Mouse (Mus musculus) layer of hippocampus, postnatal 14 days (tissue): Measurements from ENCODE around the gene Tpi1. TPM values are rescaled to one million over a fixed set of nuclear protein-coding genes. Genes with fewer than 3 reads are reported as not detected.
"Not testable (repeated sequence)": the region's sequence is repeated elsewhere in the genome, so short reads cannot be mapped to it uniquely, and the experiment has no call there.

Source experiments
- DNase-seq, 2 experiments: peaks; one replicate each; pipeline ENCODE4 v3.0.0; 2021 to 2022; ENCODE audit warnings: low spot score in 2 of 2, mixed read lengths in 1 of 2
- total RNA-seq, 2 experiments: library from RNA; stranded (reverse); gene quantifications; 2 replicates each; pipeline ENCODE4 v1.2.3; 2021

Tpi1 gene
- total RNA-seq, 2 experiments from 2014 or later: 578 to 579 TPM

DNA sequence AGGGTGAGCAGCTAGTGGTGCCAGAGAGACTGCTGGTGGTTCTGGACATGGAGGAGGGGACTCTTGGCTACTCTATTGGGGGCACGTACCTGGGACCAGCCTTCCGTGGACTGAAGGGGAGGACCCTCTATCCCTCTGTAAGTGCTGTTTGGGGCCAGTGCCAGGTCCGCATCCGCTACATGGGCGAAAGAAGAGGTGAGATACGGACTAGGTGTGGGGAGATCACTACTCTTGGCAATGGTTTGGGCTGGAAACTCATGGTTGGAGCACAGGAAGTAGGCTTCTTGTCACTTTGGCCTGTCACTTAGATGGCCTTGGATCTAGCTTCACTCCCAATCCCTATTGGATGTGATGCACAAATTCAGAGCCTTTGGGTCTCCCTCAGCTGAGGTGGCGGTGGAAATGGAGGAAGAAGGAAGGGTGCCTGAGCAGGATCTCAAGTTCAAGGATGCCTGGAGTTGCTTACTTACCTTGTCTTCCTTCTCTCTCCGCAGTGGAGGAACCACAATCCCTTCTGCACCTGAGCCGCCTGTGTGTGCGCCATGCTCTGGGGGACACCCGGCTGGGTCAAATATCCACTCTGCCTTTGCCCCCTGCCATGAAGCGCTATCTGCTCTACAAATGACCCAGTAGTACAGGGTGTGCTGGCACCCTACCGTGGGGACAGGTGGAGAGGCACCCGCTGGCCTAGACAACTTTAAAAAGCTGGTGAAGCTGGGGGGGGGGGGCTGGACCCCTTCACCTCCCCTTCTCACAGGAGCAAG is 4.1 kb downstream of the Tpi1 start:
- DNase-seq: no peak

- peak; percentile 72 to 73 for DNase-seq
These were observed 4.9 kb downstream of the Tpi1 start for GRCm38 (mm10) chr6:124809052-124809774.

GRCm38 (mm10) chr6:124808358-124809012 is 5.6 kb downstream of the Tpi1 start, which contains the start of gene Spsb2:
Gene Spsb2 (plus strand): TSS chr6:124808661.
- peak; percentile 53 to 65 for DNase-seq

GRCm38 (mm10) chr6:124807986-124808357 is 6.1 kb downstream of the Tpi1 start:
- DNase-seq: no peak

- DNase-seq: no peak
These were observed 6.7 kb downstream of the Tpi1 start for GRCm38 (mm10) chr6:124807366-124807765.

- DNase-seq: no peak
These were observed 7.5 kb downstream of the Tpi1 start for GRCm38 (mm10) chr6:124806446-124807140.

- DNase-seq: peak; percentile 92 to 97
These were observed 8.5 kb downstream of the Tpi1 start for GRCm38 (mm10) chr6:124805341-124806321.

GRCm38 (mm10) chr6:124804341-124804740 is 9.8 kb downstream of the Tpi1 start:
- no peak for DNase-seq

DNA sequence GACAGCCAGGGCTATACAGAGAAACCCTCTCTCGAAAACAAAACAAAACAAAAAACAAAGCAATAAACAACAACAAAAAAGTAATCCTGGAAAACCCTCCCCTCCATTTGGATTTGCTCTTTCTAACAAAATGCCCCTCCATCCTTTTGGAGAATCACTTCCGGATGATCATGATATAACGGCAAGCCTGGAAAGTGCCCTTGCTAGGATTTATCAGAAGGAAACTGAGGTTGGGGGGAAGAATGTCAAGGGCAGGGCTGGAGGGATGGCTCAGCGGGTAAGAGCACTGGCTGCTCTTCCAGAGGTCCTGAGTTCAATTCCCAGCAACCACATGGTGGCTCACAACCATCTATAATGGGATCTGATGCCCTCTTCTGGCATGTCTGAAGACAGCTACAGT is 10.4 kb downstream of the Tpi1 start:
- not testable (repeated sequence) for DNase-seq

GRCm38 (mm10) chr6:124803061-124803460 is 11.0 kb downstream of the Tpi1 start:
- no peak for DNase-seq

GRCm38 (mm10) chr6:124802400-124802799 is 11.7 kb downstream of the Tpi1 start:
- DNase-seq: not testable (repeated sequence)

- no peak for DNase-seq
These were observed 17.9 kb downstream of the Tpi1 start for GRCm38 (mm10) chr6:124796200-124796599.

DNA sequence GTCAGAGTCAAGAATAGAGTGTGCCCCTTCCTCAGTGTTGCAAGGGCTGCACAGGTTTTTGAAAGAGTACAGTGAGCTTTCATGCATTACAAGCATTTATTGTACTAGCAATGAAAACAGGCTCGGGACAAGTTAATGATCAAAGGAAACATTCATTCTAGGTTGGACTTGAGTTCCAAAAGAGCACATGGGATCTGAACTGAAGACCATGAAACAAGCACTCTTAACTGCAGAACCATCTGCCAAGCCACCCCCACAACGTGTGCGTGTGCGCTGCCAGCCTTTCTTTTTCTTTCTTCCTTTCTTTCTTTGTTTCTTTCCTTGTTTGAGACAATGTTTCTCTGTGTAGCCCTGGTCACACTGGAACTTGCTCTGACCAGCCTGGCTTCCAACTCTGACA is 18.3 kb downstream of the Tpi1 start:
- no peak for DNase-seq

GRCm38 (mm10) chr6:124791911-124792310 is 22.2 kb downstream of the Tpi1 start:
- no peak for DNase-seq

- DNase-seq: no peak
These were observed 24.0 kb downstream of the Tpi1 start for GRCm38 (mm10) chr6:124790121-124790520.

- no peak for DNase-seq
These were observed 24.6 kb downstream of the Tpi1 start for GRCm38 (mm10) chr6:124789519-124789918.

DNA sequence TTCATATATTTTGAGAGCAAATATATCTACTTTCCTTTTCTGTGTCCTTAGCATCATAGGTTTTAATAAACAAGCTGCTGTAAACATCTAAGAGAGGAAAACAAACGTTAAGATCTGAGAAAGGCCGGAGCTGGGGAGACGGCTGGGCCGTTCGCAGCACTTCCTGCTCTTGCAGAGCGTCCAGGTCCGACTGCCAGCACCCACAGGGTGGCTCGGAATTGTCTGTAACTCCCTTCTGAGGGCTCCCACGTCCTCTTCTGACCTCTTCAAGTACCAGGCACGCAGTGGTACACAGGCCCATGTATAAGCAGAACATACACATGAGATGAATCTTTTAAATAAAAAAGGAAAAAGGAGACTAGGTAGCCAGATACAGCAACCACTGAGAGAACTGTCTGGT is 26.4 kb downstream of the Tpi1 start:
- no peak for DNase-seq

DNA sequence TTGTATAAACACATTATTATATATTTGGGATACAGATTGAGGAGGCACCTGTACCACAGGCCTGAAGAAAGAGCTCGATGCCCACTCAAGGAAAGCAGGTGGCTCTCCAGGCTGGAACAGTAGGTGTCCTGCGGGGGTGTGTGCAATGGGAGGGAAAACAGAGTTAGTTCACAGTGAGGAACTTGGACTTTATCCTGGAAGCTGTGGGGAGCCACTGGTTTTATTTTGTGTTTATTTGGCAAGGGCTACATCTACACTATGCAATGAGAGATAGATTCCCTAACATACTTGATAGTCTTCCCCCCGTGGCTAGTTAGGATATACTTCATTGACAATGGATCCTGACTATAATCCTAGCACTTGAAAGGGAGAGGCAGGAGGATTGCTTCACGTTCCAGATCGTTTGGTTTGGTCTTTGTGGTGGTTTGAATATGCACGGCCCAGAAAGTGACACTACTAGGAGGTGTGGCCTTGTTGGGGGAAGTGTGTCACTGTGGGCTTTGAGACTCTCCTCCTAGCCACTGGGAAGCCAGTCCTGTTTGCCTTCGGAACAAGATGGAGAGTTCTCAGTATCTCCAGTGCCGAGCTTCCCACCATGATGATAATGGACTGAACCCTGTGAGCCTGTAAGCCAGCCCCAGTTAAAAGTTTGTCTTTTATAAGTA is 27.2 kb downstream of the Tpi1 start:
- DNase-seq: no peak

GRCm38 (mm10) chr6:124782436-124782835 is 31.7 kb downstream of the Tpi1 start:
- DNase-seq: no peak

GRCm38 (mm10) chr6:124780917-124781316 is 33.2 kb downstream of the Tpi1 start:
- DNase-seq: no peak
